Mouse (Mus musculus) myocyte (in vitro differentiated cells): ENCODE measurements around the gene 1700031F05Rik.
"Not testable (repeated sequence)": the region's sequence is repeated elsewhere in the genome, so short reads cannot be mapped to it uniquely, and the experiment has no call there.

ENCODE experiments used
- CEBPB ChIP-seq: IDR thresholded peaks from 2 replicates; pipeline ENCODE4 v1.6.1; 2011; ENCODE audit warnings: mild to moderate bottlenecking, moderate library complexity; ENCODE audit not compliant: poor library complexity, insufficient read depth, severe bottlenecking
- E2F4 ChIP-seq: IDR thresholded peaks from one replicate; pipeline ENCODE4 v1.6.1; 2011; ENCODE audit warnings: mild to moderate bottlenecking, control low read depth, moderate library complexity; ENCODE audit not compliant: insufficient read depth
- MAX ChIP-seq: IDR thresholded peaks from one replicate; pipeline ENCODE4 v1.6.1; 2011; ENCODE audit warnings: low read depth, mild to moderate bottlenecking, control low read depth
- MYOG ChIP-seq, 3 experiments: IDR thresholded peaks; one replicate each; pipeline ENCODE4 v1.6.1; 2011; ENCODE audit warnings: control low read depth in 2 of 3, low read depth in 2 of 3, mild to moderate bottlenecking in 2 of 3; ENCODE audit not compliant: insufficient read length in 2 of 3, control insufficient read depth in 1 of 3, insufficient read depth in 1 of 3
- POLR2A ChIP-seq: IDR thresholded peaks from one replicate; pipeline ENCODE4 v1.6.1; 2011; ENCODE audit warnings: low read depth, mild to moderate bottlenecking, control low read depth, moderate library complexity; ENCODE audit not compliant: insufficient read length
- POLR2AphosphoS2 ChIP-seq: IDR thresholded peaks from one replicate; pipeline ENCODE4 v1.6.1; 2011; ENCODE audit warnings: low read depth, control low read depth; ENCODE audit not compliant: insufficient read length
- REST ChIP-seq: IDR thresholded peaks from one replicate; pipeline ENCODE4 v1.6.1; 2011; ENCODE audit warnings: mild to moderate bottlenecking, control low read depth, moderate library complexity; ENCODE audit not compliant: insufficient read depth, insufficient read length
- TCF3 ChIP-seq: IDR thresholded peaks from one replicate; pipeline ENCODE4 v1.6.1; 2011; ENCODE audit warnings: low read depth, control low read depth; ENCODE audit not compliant: insufficient read length
- USF1 ChIP-seq: IDR thresholded peaks from one replicate; pipeline ENCODE4 v1.6.1; 2011; ENCODE audit warnings: low read depth, mild to moderate bottlenecking, control low read depth, moderate library complexity

DNA sequence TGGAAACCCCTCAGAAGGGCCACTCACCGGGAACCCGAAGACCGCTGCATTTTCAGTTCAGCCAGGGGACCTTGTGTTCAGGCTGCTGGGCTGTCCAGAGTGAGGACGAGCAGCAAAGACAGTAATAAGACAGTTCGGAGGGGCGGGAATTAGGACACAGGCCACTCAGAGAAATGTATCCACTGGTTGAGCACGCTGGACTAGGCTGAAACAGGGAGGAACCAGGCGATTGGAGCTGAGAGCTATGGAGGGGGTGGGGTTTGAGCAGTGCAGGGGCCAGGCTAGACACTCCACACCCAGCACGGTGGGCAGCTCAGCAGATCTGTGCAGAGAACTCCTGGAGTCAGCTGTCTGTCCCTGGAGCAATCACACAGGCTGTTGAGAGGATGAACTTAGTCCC is 40.8 kb upstream of the 1700031F05Rik start, which contains the start of the genes Dmrtc1a and 1700011M02Rik:
- TF ChIP-seq POLR2A; USF1; TCF3; E2F4; MYOG (IDR thresholded peaks at IDR 0.05; ENCODE audit: control insufficient read depth in 1 of 3, insufficient read depth in 1 of 3, insufficient read length in 2 of 3, low read depth in 2 of 3); REST; MAX; CEBPB; POLR2AphosphoS2: not testable (repeated sequence)
